Mouse (Mus musculus) heart, embryonic 11.5 days (tissue): ENCODE measurements around the gene Inhbb. TPM values are rescaled to one million over a fixed set of nuclear protein-coding genes. Genes with fewer than 3 reads are reported as not detected.

Source experiments
- ATAC-seq: fragments of 200-750 bp; cut with Nextera tagmentation; replicated peaks from 2 replicates; pipeline ENCODE4 v1.8.0; 2017; ENCODE audit warnings: moderate library complexity; ENCODE audit not compliant: insufficient number of reproducible peaks, low FRiP score, low TSS enrichment
- H3K27ac ChIP-seq: fragments of 300-500 bp; sonication (generic); 2 replicates; pipeline ENCODE4 v1.5.1; 2014; ENCODE audit warnings: mild to moderate bottlenecking, low read depth, low read length
- H3K27me3 ChIP-seq: fragments of 300-500 bp; sonication (generic); 2 replicates; pipeline ENCODE4 v1.6.1; 2014; ENCODE audit warnings: mild to moderate bottlenecking, low read length, mixed read lengths; ENCODE audit not compliant: control insufficient read depth, insufficient read depth
- H3K36me3 ChIP-seq: fragments of 300-500 bp; sonication (generic); 2 replicates; pipeline ENCODE4 v1.6.1; 2014; ENCODE audit warnings: mild to moderate bottlenecking, low read length, moderate library complexity, mixed read lengths; ENCODE audit not compliant: control insufficient read depth, insufficient read depth
- H3K4me1 ChIP-seq: fragments of 300-500 bp; sonication (generic); 2 replicates; pipeline ENCODE4 v1.6.1; 2014; ENCODE audit warnings: low read length; ENCODE audit not compliant: control insufficient read depth, insufficient read depth
- H3K4me2 ChIP-seq: fragments of 300-500 bp; sonication (generic); 2 replicates; pipeline ENCODE4 v1.6.1; 2014; ENCODE audit warnings: mild to moderate bottlenecking, moderate library complexity
- H3K4me3 ChIP-seq: fragments of 300-500 bp; sonication (generic); 2 replicates; pipeline ENCODE4 v1.5.1; 2014; ENCODE audit warnings: low read depth, low read length
- H3K9ac ChIP-seq: fragments of 300-500 bp; sonication (generic); 2 replicates; pipeline ENCODE4 v1.6.1; 2014; ENCODE audit warnings: mild to moderate bottlenecking, low read depth, low read length, moderate library complexity
- H3K9me3 ChIP-seq: fragments of 300-500 bp; sonication (generic); replicated peaks from 2 replicates; pipeline ENCODE4 v1.6.1; 2016; ENCODE audit warnings: low read length; ENCODE audit not compliant: control insufficient read depth
- WGBS: fragments of 180-500 bp; shearing (Covaris S2); extraction: QIAGEN DNeasy Blood & Tissue Kit; methylation state at CpG from one replicate; pipeline ENCODE4 v1.1.7; 2014; ENCODE audit not compliant: insufficient replicate concordance; 5-methylcytosine and 5-hydroxymethylcytosine counted together
- polyA plus RNA-seq: library from polyadenylated mRNA; unstranded; fragments of >200 nt; fragmentation: Nextera tagmentation; extraction: Ambion mirVana; gene quantifications from 2 replicates; pipeline ENCODE4 v1.2.1, GENCODE M21; 2014

Inhbb gene
- polyA plus RNA-seq, 1 experiment from 2014 or later = 0.06 TPM

GRCm38 (mm10) chr1:119415151-119415550, 6.9 kb downstream of the Inhbb start:
- 0 out of 2 replicates have a peak, but pooled peaks cover under 1% of the 10 kb centered on the region for H3K4me1 ChIP-seq

GRCm38 (mm10) chr1:119410661-119411060, 11.4 kb downstream of the Inhbb start:
- Histone ChIP-seq H3K27me3 (peaks cover 4% of the 10 kb centered on the region), H3K4me3 (no peak overlapping the region), H3K9ac (no peak overlapping the region), H3K36me3 (no peaks in the 10 kb centered on the region), H3K9me3 (no peaks in the 10 kb centered on the region), H3K27ac (no peak overlapping the region), H3K4me2 (no peak overlapping the region), H3K4me1 (no peaks in the 10 kb centered on the region)
- ATAC-seq = no peak
- WGBS = 75% methylated on average over 5 of the region's 5 CpGs

More at GRCm38 (mm10) chr1:119415151-119415550, 6.9 kb downstream of the Inhbb start:
- H3K27me3 ChIP-seq = peaks cover 47% of the 10 kb centered on the region
- H3K9me3 ChIP-seq = no peaks in the 10 kb centered on the region
- no peak overlapping the region for H3K4me2 ChIP-seq
- no peak for ATAC-seq
- no peaks in the 10 kb centered on the region for H3K36me3 ChIP-seq
- H3K4me3 ChIP-seq = no peak overlapping the region
- 81% methylated on average over 8 of the region's 8 CpGs for WGBS
- no peak overlapping the region for H3K27ac ChIP-seq
- no peak overlapping the region for H3K9ac ChIP-seq

- 49% methylated on average over 5 of the region's 5 CpGs for WGBS
Observed at GRCm38 (mm10) chr1:119409599-119410168, 12.4 kb downstream of the Inhbb start.

GRCm38 (mm10) chr1:119409106-119409505, 12.9 kb downstream of the Inhbb start:
- Histone ChIP-seq H3K9me3 (no peaks in the 10 kb centered on the region), H3K4me1 (peaks cover 4% of the 10 kb centered on the region; the same call in 1 of the 2 replicates), H3K36me3 (no peaks in the 10 kb centered on the region), H3K4me3 (no peak overlapping the region), H3K27ac (no peak overlapping the region), H3K27me3 (0 out of 2 replicates have a peak, but pooled peaks cover 2% of the 10 kb centered on the region), H3K9ac (no peak overlapping the region), H3K4me2 (no peak overlapping the region)
- WGBS = 72% methylated on average over 7 of the region's 7 CpGs
- no peak for ATAC-seq

More at GRCm38 (mm10) chr1:119409599-119410168, 12.4 kb downstream of the Inhbb start:
- ATAC-seq = no peak
- Histone ChIP-seq H3K4me1 (peaks cover 3% of the 10 kb centered on the region; the same call in 1 of the 2 replicates), H3K4me2 (no peak overlapping the region), H3K9ac (no peak overlapping the region), H3K27ac (no peak overlapping the region), H3K9me3 (no peaks in the 10 kb centered on the region), H3K4me3 (no peak overlapping the region), H3K36me3 (no peaks in the 10 kb centered on the region), H3K27me3 (peaks cover 3% of the 10 kb centered on the region; the same call in 1 of the 2 replicates)

GRCm38 (mm10) chr1:119407691-119408315, 14.2 kb downstream of the Inhbb start:
- H3K4me1 ChIP-seq = peaks cover 4% of the 10 kb centered on the region; the same call in 1 of the 2 replicates
- no peaks in the 10 kb centered on the region for H3K9me3 ChIP-seq
- H3K36me3 ChIP-seq = no peaks in the 10 kb centered on the region
- H3K27me3 ChIP-seq = no peaks in the 10 kb centered on the region
- no peak overlapping the region for H3K9ac ChIP-seq
- no peak overlapping the region for H3K4me2 ChIP-seq
- H3K4me3 ChIP-seq = no peak overlapping the region
- 53% methylated on average over 6 of the region's 6 CpGs for WGBS
- ATAC-seq = no peak
- H3K27ac ChIP-seq = no peak overlapping the region

- Histone ChIP-seq H3K27me3 (no peaks in the 10 kb centered on the region), H3K4me1 (peaks cover 4% of the 10 kb centered on the region; the same call in 1 of the 2 replicates), H3K4me2 (no peak overlapping the region), H3K36me3 (no peaks in the 10 kb centered on the region), H3K4me3 (no peak overlapping the region), H3K9ac (no peak overlapping the region), H3K9me3 (no peaks in the 10 kb centered on the region), H3K27ac (no peak overlapping the region)
- 34% methylated on average over 3 of the region's 3 CpGs for WGBS
- no peak; the same call in 1 of the 2 replicates for ATAC-seq
Observed at GRCm38 (mm10) chr1:119404798-119405197, 17.2 kb downstream of the Inhbb start.

GRCm38 (mm10) chr1:119404341-119404740, 17.7 kb downstream of the Inhbb start:
- H3K36me3 ChIP-seq = no peaks in the 10 kb centered on the region
- no peaks in the 10 kb centered on the region for H3K9me3 ChIP-seq
- ATAC-seq = no peak
- peaks cover 4% of the 10 kb centered on the region; the same call in 1 of the 2 replicates for H3K4me1 ChIP-seq
- H3K4me2 ChIP-seq = no peak overlapping the region
- no peak overlapping the region for H3K4me3 ChIP-seq
- H3K9ac ChIP-seq = no peak overlapping the region
- H3K27ac ChIP-seq = no peak overlapping the region
- H3K27me3 ChIP-seq = no peaks in the 10 kb centered on the region
- WGBS = 68% methylated on average over 4 of the region's 4 CpGs

- H3K4me2 ChIP-seq = no peak overlapping the region
- peaks cover 18% of the 10 kb centered on the region for H3K4me1 ChIP-seq
- no peaks in the 10 kb centered on the region for H3K9me3 ChIP-seq
- no peaks in the 10 kb centered on the region for H3K36me3 ChIP-seq
- no peak overlapping the region for H3K9ac ChIP-seq
- no peak overlapping the region for H3K4me3 ChIP-seq
- 77% methylated on average over 4 of the region's 4 CpGs for WGBS
- ATAC-seq = no peak
- no peak overlapping the region for H3K27ac ChIP-seq
- H3K27me3 ChIP-seq = no peaks in the 10 kb centered on the region
Observed at GRCm38 (mm10) chr1:119401249-119401648, 20.8 kb downstream of the Inhbb start.
